Mouse (Mus musculus): ENCODE measurements around the gene Asf1a.
"Not testable (repeated sequence)": the region's sequence is repeated elsewhere in the genome, so short reads cannot be mapped to it uniquely, and the experiment has no call there.

The Asf1a gene

GRCm38 (mm10) chr10:53596677-53597120, at the start of gene Asf1a:
TSS of gene Asf1a (plus strand) at chr10:53596757.
- peak; percentile 96 to 98 for DNase-seq

GRCm38 (mm10) chr10:53562001-53562400, 34.6 kb upstream of the Asf1a start:
- no peak for DNase-seq

GRCm38 (mm10) chr10:53565538-53565937, 31.0 kb upstream of the Asf1a start:
- DNase-seq, result no peak

GRCm38 (mm10) chr10:53568531-53568930, 28.0 kb upstream of the Asf1a start:
- DNase-seq, result peak in 1 of 2 experiments; percentile 18

DNA sequence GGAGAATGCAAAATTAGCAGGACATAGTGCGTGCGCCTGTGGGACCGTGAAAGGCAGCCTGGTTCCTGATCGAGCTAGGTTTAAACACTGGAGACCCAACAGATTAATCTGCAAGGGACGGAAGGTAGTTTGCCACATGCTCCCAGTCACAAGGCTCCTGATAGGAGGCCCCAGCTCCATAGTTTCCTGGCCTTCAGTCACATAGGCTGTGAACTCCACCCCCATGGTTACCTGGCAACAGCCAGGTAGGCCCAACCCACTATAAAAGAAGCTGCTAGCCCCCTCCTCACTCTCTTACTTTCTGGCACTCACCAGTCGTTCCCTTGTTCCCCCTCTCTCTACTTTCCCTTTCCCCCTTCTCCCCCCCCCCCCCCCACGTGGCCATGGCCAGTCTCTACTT, 16.4 kb upstream of the Asf1a start:
- peak; percentile 55 to 56 for DNase-seq

GRCm38 (mm10) chr10:53580621-53581081, 15.9 kb upstream of the Asf1a start:
- peak; percentile 76 to 78 for DNase-seq

- DNase-seq, result peak; percentile 22 to 35
Observed at GRCm38 (mm10) chr10:53581087-53581486, 15.5 kb upstream of the Asf1a start.

DNA sequence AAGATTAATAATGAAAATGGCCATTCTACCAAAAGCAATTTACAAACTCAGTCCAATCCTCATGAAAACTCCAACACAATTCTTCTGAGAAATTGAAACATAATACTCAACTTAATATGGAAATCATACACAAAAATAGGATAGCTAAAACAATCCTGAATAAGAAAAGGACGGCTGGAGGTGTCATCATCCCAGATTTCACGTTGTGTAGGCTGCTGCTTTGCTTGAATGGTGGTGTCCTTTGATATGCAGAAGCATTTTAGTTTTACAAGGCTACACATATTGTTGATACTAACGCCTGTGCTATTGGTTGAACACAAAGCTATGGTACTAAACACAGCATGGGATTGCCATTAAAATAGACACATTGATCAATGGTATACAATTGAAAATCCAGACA, 10.8 kb upstream of the Asf1a start:
- no peak for DNase-seq

DNA sequence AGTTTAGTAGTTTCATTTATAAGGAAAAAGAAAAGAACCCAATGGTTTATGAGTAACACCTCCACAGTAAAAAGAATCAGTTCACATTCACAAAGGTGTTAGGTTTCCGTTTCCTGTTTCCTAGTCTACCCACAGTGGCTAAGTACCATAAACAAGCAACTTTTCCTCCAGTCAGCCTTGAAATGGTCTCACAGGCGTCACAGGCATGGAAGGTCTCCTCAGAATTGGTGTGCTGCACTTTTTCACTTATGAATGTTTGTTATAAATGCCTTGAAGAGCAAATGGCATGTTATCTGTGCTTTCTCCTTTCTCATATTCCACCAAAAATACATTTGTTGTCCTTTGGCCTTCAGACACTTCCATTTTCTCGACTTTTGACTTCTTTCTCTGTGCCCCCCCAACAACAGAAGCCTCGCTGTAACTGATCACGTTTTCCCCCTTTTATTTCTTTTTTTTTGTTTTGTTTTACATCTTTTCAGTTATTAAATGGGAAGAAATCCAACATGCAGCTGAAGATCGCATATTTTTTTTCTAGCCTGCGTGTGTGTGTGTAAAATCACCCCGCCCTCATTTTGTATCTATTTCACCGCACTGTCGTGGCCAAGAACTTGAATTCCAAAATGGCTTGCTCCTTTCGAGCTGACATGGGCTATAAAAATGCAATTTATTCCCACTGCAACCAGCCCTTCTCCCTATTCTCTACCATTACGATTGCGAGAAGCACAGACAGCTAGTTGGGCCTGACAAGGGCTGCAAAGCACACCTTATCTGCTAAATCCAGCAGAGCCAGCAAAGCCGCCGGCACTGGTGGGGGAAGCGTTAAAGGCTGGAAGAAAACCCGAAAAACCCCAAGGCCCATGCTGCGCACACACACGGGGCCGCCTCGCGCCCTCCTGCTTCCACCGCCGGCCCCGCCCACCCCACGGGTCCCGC, 547 bp upstream of the Asf1a start:
- peak in 1 of 2 experiments; percentile 38 for DNase-seq

GRCm38 (mm10) chr10:53597121-53597881, 744 bp downstream of the Asf1a start:
- DNase-seq, result peak in 1 of 2 experiments; percentile 68

DNA sequence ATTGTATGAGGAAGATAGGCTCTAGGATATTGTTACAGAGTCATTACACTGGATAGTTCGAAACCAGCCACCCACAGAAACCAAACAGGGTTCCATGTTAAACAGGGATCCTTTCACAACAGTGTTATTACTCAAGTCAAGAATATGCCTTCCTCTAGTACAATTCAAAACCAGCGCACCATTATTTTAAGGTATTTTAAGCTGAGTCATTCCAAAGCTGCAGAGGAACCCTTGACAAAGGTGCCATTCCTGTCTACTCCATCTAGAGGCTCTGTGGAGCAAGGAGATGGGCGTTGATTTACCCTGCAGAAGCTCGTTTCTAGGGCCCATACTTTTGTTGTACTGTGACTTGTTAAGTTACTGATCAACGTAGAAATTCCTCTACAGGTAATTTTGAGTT, 2.3 kb downstream of the Asf1a start:
- DNase-seq, result no peak

GRCm38 (mm10) chr10:53605328-53605727, 8.8 kb downstream of the Asf1a start:
- no peak for DNase-seq

DNA sequence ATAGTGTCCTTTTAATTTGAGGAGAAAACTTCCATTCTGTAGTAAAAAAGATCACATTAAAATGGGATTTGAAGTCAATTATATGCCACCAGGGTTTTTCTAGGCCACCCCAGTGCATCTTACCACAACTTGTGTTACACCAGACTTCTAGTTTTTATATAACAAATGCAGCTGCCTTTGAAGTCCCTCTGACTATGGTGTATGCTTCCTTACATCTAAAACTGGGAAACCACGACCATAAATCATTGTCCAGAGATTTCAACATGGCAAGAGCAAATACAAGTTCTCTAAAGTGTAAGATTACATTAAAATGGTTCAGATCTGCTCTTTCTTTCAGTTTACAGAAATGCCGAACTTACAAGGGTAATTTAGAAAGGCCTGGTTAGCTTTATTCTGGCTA, 11.7 kb downstream of the Asf1a start:
- DNase-seq, result no peak

DNA sequence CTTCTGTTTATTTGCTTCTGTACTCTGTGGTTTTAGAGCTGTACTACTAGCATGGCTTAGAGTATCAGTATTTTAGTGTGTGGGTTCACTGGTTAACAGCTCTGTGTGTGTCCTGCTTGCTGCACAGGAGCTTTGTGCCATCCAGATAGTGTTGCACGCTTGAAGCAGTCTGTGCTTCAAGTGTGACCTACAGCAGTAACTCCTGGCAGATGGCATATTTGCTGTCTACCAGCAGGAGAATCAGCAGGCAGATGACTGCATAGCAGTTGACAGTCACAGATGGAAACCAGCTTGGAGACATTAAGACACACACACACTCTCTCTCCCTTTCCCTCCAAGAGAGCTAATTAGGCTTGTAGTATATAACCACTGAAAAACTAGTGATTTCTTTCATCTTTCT, 15.6 kb downstream of the Asf1a start:
- peak; percentile 77 to 84 for DNase-seq

DNA sequence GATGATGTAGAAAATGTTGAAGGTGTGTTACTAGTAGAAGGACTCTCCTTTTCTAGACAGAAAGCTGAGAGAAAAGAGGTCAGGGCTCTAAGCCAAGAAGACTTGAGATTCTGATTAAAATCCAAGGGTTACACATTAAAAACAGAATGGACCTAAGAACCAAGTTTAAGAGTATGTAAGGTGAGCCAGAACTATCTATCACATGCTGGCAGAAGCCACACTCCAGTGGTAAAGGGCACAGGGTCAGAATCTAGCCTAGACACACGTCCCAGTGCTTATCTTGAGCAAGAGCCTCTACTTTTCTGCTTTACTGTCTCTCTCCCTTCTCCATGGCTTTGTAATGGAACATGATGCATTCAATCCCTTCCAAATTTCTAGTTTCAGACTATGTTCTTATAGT, 17.4 kb downstream of the Asf1a start:
- no peak for DNase-seq

- no peak for DNase-seq
Observed at GRCm38 (mm10) chr10:53615850-53616616, 19.5 kb downstream of the Asf1a start.

DNA sequence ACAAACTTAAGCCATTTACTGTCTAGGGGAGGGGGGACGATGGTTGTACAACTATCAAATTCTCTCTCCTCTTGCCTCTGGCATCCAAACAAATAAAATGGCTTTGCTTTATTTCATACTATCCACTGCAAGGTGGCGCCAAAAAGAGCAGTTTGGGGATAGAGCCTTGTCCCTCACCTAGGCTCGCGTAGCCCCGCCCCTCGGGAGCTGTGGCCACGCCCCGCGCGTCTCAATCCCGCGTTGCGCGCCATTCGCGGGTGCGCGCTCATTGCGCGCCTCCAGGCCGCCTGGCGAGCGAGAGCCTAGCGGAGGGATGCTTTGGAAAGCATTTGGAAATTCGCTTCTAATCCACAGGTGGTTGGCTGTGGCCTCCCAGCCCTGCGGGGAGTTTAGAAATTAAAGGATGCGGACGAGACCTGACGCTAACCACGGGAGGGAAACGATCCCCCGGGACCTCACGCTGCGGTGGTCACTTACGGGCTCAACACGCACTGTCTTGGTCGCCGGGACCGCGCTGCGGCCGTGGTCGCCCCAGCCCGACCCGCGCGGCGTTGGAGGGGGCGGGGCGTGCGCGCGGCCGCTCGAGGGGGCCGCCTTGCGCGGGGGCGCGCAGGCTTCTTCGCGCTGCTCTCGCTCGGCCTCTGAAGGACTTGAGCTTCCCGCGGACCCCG, 32.8 kb downstream of the Asf1a start:
- peak; percentile 98 to 99 for DNase-seq

DNA sequence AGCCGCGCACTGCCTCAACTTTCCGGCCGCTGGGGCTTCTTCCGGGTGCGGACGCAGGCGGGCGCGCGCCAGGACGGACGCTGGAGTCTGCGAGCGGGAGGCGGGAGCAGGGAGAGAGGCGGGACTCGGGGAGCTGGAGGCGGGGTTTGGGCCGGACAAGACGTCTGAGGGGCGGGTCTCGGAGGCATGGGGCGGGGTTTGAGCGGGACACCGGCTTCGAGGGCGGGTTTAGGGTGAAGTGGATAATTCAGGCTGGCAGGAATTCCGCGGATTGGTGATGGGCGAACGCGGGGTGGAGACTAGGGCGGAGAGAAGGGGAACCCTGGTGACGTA, 33.3 kb downstream of the Asf1a start:
- DNase-seq, result peak; percentile 99 to 100

GRCm38 (mm10) chr10:53630339-53630738, 33.8 kb downstream of the Asf1a start, which contains the start of gene Mcm9:
TSS of gene Mcm9 (minus strand) at chr10:53630439.
- DNase-seq, result not testable (repeated sequence)

DNA sequence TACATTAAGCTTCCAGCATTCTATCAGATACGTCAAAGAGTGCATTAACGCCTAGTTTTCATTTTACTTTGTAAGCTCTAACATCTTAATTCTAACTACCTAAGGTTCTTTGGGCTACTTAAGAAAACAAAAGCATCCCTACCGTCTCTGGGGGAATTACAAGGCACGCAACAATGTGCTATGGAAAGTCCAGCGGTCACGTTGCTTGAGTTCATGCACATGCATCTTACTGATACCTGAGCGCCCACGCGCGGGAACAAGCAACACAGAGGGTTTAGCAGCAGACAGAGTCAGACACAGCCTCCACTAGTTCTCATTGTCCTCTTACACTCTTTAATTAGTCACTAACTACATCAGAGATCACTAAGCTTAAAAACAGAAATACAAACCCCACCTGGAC, 37.6 kb downstream of the Asf1a start:
- DNase-seq, result no peak

GRCm38 (mm10) chr10:53635246-53635971, 38.9 kb downstream of the Asf1a start:
- DNase-seq, result no peak

All from cerebellum, postnatal 10 days (tissue).